Mouse (Mus musculus) stomach, adult 2 months (tissue): Measurements from ENCODE around the gene Gm28870. TPM values are rescaled to one million over a fixed set of nuclear protein-coding genes. Genes with fewer than 3 reads are reported as not detected.

ENCODE experiments used
- polyA plus RNA-seq: library from polyadenylated mRNA; depleted of rRNA; stranded (reverse); fragments of >200 nt; gene quantifications from 2 replicates; pipeline ENCODE4 v1.2.3, GENCODE M21; 2012; rRNA removed

Gm28870 gene
- polyA plus RNA-seq = not detected in 2 replicates

GRCm38 (mm10) chrY:50096976-50097375 is at the start of gene Gm28870:
Gene Gm28870, plus strand, starts transcription at chrY:50097276.

